Mouse (Mus musculus) small intestine, adult 2 months (tissue): ENCODE results near the gene Tmem129.

ENCODE experiments used
- CTCF ChIP-seq: fragments of 200-500 bp; IDR thresholded peaks from 2 replicates; pipeline ENCODE4 v1.5.1; 2012; ENCODE audit warnings: low read depth, mild to moderate bottlenecking, control low read depth, inconsistent platforms, low read length, moderate library complexity, mixed read lengths; ENCODE audit not compliant: insufficient replicate concordance, insufficient read length; ENCODE audit errors: extremely low read depth
- POLR2A ChIP-seq: fragments of 200-500 bp; IDR thresholded peaks from 2 replicates; pipeline ENCODE4 v1.6.1; 2012; ENCODE audit warnings: low read depth, mild to moderate bottlenecking, control low read depth, inconsistent platforms, low read length, moderate library complexity

GRCm38 (mm10) chr5:33638826-33639225, 19.4 kb downstream of the Tmem129 start:
- no peak for TF ChIP-seq CTCF
- no peak for TF ChIP-seq POLR2A
